Mouse (Mus musculus) cerebellum, postnatal 25 days (tissue): ENCODE measurements around the gene Car11.

Experiments
- DNase-seq, 2 experiments: peaks; one replicate each; pipeline ENCODE4 v3.0.0; 2021; ENCODE audit warnings: mixed read lengths in 2 of 2

Car11 gene

DNA sequence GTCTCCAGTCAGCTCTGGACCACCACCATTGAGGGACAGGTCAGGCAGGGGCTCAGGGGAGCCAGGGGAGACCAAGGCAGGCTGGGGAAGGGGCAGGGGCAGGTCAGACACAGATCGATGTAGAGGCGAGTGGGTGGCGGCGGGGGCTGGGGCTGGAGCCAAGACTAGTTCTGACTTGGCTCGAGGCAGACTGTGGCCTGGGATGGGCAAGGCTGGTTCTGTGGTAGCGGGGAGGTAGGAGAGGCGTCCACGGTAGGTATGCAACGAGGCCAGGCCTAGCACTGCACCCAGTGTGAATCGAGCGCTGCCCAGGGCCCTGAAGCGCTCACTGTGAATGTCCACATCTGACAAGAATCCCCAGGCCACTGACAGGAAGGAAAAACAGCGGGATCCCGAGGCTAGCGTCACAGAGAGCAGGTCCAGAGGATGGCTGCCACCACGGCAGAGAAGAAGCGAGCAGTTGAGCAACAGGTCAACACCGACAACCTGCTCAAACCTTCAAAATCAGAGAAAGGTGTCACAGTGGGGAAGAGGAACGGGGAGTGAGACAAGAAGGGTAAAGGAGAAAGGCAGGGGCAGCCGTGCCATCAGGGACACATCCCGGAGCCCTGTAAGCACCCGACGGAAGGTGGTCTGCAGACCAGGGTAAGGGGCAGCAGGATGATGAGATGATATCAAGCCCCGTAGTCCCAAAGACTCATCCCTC, 11.8 kb downstream of the Car11 start:
- peak in 1 of 2 experiments; percentile 52 for DNase-seq

DNA sequence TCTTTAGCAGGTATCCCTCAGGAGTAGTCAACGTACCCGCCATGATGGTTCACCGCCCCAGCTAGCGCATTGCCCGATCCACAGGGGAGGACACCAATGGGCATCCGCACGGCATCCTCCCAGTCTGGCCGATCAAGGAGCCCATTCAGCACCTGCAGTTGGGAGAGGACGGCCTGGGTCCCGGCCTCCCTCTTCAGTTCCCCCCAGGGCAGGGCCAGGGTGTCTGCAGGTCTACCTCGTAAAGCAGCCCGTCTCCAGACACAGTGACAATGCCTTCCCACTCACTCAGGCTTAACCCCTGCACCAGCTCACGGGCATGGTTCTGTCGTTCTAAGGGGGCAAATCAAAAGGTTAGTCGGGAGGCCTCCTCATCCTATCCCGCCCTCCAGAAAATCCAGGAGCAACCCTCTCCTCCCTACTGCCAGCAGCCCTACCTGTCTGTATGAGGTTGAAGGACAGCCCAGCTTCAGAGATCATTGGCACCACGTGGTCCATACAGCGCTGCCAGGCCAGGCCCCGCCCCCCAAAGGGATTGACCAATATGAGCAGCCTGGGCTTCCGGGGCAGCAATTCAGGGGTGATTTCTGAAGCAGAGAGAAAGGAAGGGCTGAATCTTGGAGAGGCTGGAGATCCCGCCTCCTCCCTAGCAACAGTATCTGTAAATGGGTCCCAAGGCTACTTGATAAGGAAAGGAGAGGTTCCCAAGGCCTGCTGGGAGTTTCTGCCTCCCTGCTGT, 12.5 kb downstream of the Car11 start:
- peak; percentile 45 to 58 for DNase-seq

DNA sequence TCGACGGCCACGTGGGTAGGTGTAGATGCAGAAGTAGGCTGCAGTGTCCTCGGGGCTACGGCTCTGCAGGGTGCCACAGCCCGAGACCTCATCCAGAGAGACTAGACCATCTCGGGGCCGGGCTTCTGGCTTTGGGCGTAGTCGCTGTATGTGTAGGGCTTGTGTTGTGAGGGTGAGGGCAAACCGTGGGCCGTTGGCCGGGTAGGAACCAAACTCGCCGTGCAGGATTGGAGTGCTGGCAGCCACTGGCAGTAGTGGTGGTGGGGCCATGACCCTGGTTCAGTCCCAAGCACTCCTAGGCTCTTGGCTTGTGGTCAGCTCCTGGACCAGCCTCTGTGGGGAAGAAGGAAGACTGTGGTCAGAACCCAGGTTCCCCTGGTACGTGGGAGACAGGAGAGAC, 13.8 kb downstream of the Car11 start:
- peak in 1 of 2 experiments; percentile 51 for DNase-seq

DNA sequence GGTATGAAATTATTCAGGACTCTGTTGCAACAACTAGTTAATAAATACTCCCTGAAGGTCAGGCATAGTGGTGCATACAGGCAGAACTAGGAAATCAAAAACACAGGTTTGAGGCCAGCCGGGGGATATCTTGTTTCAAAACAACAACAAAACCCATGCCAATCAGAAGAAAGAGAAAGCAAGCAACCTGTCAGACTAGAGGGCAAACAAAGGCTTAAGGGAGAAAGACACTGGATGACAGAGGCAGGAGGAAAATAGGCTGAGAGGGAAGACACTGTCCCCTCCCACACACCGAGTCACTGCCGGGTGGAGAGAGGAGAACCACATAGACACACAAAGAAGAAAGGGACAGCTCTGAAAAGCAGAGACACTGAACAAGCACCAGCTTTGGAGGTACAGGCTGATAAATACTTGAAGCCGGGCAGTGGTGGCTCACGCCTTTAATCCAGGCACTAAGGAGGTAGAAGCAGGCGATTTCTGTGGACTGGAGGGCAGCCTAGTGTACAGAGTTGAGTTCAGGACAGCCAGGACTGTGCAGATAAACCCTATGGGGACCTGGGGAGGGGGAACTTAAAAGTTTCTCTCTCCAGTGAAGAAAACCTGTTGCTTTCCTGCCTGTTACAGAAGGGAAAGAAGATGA, 14.4 kb downstream of the Car11 start:
- no peak for DNase-seq

DNA sequence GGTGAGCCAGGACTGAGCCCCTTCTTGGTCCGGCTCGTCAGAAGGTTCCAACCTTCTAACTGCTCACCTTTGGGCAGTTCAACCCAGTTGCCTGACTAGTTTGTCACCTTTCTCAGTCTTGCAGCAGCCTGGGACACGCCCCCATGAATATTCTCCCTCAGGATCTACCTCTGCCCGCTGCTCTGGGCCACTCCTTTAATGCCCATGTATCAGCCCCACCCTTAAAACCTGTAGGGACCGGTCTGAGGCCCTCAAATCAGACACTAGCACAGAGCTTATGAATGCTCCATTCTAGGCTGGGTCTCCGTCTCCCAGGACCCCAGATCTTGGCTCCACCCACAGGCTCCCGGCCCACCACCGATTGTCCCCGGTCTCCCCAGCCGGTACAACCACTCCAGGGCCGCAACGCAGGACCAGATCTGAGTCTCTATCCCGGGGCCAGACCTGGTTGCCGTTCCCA, 15.0 kb downstream of the Car11 start:
- DNase-seq = no peak

DNA sequence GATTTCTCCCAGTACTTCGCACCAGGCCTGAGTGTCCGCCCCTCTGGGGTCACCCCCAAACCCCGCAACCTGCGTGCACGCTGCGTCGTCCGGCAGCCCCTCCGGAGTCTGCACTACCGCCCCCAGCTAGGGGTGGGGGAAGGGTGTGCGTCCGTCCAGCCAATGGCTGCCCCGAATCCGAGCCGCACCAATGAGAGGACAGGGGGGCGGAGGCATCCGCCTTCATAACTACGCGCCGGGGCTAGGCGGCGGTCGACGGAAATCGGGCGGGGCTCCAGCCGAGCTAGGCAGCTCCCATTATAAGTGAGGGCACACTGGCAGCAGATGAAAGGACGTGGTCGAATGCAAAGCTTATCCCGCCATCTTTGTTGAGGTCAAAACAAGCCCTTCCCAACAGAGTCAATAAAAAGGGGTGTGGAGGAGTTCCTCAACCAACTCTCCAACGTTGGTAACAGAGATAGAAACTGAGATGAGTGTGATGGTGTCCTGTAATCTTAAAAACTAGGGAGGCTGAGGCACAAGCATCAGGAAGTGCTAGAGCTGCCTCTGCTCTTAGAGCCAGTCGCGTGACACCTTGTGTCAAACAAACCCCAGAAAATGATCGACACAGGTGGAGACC, 15.6 kb downstream of the Car11 start, which contains the start of gene Rpl18:
Gene Rpl18, plus strand, starts transcription at position 368 of the 619 bp plus-strand sequence.
- DNase-seq = peak; percentile 97 to 99

DNA sequence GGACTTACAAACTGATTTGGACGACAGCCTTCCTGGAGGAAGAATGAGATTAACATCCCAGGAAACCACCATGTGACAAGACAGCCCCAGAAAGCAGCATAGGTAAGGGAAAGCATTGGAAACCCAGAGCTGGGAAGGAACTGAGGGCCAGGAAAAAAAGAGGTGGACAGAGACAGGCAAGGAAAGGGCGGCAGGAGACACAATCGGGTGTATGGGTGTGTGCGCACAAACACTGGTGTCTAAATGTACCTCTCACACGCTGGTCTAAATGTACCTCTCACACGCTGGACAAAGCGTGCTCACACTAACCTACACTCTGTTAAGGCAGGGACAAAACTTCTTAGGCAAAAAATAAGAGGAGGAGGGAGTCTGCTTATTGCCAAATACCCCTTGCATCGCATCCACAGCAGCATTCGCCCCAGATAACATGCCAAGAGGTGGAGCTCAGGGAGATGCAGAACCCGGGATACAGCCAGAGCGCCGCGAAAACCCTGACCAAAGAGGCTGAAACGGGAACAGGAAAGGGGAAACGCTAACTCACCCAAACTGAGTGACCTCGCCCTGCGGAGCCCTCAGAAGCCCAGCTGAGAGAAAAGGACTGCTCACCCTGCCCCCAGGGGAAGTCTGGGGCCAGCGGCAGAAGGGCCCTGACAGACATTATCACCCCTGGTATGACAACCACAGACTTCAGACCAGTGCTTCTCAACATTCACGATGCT, 16.3 kb downstream of the Car11 start:
- no peak for DNase-seq

DNA sequence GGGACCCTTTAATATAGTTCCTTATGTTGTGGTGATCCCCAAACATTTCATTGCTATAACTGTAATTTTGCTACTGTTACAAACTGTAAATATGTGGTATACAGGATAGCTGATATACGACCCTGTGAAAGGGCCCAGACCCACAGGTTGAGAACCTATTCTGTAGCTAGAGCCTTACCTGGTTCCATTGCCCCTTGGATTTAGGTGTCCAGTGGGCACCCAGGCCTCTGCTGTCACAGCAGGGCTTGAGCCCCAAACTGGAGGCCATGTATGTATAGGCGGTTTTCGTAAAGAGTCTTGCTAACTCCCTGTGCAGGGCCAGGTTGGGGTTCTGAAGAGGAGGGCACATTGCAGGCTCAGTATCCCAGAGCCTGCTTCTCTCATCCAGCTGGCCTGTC, 16.8 kb downstream of the Car11 start:
- DNase-seq = no peak

DNA sequence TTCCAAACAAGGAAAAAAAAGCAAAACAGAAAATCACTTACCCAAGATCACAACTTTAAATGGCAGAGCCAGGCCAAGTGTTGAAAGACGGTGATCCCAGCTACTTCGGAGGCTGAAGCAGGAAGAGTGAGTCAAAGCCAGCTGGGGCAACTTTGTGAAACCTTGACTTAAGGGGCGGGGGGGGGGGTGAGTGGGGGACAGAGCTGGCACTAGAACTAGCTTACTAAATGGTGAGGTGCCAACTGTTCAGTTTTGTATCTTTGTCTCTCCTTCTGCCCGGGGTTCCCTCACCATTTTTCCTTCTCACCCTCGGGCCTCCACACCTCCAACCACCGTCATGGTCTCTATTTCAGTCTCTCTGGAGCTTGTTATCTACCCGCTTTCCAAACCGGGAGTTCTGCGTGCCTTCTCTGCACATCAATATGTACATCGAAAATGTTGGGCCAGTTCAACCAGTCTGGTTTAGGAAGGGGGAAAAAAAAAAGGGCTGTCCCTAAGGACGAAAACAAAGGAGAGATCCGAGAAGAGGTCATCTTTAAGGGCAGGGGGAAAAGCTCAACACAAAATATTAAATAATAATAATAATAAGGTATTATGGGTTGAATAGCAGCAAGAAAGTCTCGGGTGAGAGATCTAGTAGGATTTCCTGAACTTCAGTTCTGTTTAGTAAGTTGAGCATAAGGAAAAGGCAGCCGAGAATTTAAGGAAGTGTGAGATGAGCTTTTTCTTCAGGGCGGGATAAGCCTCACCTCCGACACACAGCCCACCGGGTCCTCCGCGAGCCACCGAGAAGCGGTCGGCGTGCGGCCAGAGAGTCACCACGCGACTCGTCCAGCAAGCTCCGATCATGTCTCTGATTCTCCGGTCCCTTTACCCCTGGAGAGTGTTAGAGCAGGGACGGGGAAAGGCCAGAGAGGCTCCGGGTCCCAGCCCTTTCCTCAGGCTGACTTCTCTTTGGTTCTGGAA, 17.6 kb downstream of the Car11 start:
- no peak for DNase-seq

DNA sequence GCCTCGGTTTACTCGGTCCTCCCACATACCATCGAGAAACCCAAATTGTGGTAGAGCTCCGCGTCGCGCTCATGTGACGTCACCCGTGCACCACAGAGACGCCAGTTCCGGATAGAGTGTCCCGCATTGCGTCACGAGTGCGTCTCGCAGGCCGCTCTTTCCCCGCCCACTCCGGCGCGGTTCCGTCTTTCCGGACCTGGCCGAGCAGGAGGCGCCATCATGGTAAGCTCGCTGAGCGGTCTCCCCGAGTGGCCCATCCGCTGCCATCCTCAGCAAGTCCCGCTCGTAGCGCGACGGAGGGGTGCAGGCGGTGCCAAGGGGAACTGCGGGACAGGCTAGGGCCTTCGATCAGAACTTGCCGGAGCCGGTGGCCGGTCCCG, 18.3 kb downstream of the Car11 start, which contains the start of gene Sphk2:
Gene Sphk2, minus strand, starts transcription at position 85 of the 380 bp plus-strand sequence.
- DNase-seq = peak; percentile 99

DNA sequence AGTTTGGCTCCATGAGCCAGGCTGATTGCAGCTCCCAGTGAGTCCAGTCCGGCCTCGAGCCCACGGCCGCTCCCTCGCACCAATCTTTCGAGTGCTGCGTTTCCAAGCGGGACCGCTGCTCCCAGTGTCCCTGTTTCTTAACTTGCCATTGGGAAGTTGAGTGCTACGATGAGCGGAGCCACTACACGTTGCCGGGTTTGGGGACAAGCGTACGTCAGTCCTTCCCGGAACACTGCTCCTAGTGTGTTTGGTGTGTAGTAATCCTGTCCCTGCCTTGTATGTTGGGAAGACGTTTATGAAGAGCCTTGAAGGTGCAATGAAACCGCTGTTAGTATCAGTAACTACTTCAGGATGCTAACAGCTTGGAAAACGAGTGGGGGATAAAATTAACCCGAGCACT, 18.7 kb downstream of the Car11 start:
- DNase-seq = no peak

DNA sequence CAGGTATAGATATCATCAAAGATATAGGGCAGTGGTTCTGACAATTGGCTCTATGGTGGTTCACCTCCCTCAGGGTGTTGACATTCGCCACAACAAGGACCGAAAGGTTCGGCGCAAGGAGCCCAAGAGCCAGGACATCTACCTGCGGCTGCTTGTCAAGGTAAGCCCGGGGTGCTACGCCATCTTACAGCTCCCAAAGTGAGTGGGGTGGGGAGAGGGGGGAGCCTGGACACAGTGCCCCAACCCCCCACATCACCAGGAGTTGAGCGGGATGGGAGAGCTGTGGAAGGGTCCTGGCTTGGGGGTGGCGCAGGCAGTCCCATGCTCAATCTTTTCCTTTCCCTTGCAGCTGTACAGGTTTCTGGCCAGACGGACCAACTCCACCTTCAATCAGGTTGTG, 19.5 kb downstream of the Car11 start:
- no peak for DNase-seq

DNA sequence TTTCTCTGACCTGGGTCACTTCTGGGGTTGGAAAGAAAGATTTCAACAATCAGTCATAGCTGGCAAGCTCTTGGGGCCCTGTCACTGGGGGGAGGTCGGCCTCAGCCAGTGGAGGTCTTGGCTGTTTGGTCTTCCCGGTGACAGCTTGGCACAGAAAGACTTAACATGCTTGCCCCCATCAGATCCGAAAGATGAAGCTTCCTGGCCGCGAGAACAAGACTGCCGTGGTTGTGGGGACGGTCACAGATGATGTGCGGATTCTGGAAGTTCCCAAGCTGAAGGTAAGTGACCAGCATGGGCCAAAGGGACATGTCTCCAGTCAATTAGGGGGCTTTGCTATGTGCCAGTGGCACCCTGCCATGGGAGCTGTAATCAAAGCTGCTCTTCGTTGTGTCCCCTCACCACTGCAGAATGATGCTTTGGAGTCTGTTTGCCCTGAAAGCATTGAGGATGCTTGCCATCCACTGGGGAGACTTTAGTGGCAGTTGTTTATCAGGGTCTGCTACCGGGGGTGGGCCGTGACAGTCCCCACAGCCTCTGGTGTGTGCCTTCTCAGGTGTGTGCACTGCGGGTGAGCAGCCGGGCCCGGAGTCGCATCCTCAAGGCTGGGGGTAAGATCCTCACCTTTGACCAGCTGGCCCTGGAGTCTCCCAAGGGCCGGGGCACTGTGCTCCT, 20.2 kb downstream of the Car11 start:
- no peak for DNase-seq

DNA sequence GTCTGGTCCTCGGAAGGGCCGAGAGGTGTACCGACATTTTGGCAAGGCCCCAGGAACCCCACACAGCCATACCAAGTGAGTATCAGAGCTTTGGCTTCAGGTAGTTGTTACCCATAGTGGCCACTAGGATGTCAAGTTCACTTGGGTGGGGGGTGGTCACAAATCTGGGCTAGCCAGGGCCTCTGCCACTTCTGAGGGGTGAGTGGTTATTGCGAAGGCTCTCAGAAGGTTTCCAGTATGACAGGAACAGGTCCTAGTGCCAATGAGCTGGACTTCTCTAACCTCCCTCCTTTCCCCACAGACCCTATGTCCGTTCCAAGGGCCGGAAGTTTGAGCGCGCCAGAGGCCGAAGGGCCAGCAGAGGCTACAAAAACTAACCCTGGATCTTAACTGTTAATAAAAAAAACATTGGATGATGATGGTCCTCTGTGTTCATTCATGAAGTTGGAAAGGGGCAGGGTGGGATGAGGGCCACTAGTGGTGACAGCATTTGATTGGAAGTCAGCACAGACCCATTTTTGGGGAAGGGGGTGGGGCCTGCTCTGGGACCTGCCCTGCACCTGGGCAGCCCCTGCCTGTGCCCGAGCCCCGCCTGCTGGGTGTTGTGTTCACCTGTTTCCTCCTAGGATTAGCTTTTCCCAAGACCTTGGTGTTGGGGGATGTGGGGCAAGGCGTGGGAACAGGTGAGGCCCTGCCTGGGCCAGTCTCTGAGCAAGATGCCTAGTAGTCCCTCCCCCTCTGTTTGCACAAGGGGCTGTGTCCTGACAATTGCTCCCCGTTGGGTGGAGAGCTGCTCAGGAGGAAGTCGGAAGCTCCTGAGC, 21.0 kb downstream of the Car11 start, which contains the start of gene Fam83e:
Gene Fam83e, plus strand, starts transcription at position 800 of the 821 bp plus-strand sequence.
- no peak for DNase-seq

DNA sequence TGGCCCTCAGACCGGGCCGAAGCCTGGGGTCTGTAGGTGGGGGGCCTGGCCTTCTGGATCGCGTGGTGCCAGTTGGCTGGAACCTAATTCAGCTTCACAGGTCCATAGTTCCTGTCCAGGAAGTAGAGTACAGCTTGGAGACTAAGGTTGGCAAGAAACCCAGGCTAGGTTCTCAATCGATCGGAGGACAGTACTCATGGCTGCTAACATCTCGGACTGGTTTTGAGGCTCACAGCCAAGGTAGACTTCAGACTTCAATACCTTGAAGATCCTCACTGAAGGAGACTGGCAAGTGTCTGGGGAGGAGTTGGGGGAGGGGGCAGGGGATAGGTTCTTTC, 21.6 kb downstream of the Car11 start:
- DNase-seq = no peak

DNA sequence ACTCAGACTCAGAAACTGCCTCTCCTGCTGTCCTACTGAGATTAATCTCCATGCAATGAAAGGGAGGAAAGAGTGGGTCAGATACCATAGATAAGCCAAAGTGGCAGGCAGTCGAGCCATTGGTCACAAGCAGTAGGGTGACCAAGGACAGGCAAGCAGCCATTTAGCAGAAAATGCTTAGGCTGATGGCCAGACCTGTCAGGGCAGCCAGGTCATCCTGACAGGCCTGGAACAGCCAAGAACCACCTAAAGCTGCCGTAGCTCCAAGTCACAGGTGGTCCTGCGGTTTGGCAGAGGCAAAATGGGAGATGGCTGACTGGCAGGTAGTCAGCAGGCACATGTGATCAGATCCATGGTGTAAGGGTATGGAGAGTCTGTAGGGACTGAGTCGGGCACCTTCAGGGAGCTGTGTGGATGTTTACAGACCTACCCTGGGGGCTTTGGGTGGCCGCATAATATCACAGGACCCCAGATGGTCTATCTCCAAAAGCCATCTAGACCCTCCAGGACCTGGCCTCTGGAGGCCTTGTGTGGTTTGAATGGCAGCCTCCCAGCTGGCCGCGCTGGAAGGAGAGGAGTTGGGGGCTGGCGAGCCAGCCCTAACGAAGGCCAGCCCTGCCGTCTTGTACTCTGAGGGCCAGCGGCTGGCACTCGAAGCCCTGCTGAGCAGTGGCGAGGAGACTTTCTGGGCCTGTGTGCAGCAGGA, 22.2 kb downstream of the Car11 start:
- DNase-seq = peak in 1 of 2 experiments; percentile 35

DNA sequence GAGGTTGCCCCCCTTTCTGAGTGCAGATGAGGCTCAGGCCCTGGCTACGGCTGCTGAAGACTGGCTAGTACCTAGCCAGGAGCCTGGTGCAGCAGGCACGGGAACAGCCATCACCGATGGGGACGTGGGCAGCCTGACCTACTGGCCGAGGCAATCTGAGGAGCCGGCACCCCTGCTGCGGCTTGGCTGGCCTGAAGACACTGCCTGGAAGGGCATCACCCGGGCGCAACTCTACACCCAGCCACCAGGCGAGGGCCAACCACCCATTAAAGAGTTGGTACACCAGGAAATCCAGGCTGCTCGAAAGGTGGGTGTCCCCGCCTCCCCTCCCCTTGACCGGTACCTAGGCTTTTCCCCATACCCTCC, 22.7 kb downstream of the Car11 start:
- DNase-seq = peak; percentile 60 to 73

DNA sequence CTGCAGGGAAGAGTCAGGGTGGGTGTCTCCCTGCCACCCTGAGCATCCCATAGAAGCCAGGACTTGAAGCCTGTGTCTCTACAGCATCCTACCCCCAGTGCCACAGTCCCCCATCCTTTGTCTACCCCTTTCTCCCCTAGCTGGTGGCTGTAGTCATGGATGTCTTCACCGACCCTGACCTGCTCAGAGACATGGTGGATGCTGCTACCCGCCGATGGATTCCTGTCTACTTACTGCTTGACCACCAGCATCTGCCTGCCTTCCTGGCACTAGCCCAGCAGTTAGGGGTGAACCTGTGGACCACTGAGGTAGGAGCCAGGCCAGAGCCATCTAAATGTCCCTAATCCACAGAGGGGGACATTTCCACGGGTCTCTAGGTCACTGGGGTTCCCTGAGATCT, 23.7 kb downstream of the Car11 start:
- no peak for DNase-seq

DNA sequence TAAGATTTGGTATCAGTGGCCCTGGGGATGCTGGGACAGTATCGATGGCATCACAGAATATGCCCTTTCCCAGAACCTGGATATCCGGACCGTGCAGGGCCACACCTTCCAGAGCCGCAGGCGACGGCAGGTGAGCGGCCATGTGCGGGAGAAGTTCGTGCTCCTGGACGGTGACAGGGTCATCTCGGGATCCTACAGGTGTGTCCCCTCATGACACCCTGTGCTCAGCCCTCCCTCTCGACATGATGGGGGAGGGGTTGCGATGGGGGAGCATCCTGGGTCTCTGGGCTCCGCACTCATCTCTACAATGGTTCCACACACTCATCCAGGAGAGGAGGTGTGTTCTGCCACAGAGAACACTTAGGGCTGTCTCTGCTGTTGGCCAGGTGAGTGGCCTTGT, 24.1 kb downstream of the Car11 start:
- DNase-seq = no peak
